Mouse (Mus musculus): ENCODE data around the gene Vamp8. TPM values are rescaled to one million over a fixed set of nuclear protein-coding genes. Genes with fewer than 3 reads are reported as not detected.

Vamp8 gene
- polyA plus RNA-seq, 1 experiment = 25.6 TPM

DNA sequence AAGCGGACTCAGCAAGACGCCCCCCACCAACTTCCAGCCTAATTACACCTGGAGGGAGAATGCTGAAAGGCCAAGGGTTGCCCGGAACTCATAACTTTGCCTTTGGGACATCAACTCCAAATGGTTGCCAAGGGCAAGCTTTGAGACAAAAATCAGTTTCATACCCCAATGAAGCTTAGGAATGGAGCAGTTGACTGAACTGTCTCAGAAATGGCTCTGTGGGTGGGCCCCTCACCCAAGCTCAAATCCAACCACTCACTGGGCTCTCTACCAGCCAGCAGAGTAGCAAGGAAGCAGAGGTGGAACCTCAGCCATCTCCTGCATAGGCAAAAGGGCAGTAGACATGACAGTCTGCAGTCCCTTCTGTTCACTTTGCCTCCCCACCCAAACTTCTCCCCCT is 2.7 kb downstream of the Vamp8 start:
- H3K27ac ChIP-seq (ENCODE audit: insufficient read depth, low read length) = no peak overlapping the region
- no peak for TF ChIP-seq EP300 (IDR thresholded peaks at IDR 0.05; ENCODE audit: insufficient read depth, low read depth, low read length)
- no peak for TF ChIP-seq CTCF (IDR thresholded peaks at IDR 0.05; ENCODE audit: low read depth, low read length)
- no peak for TF ChIP-seq POLR2A (IDR thresholded peaks at IDR 0.05; ENCODE audit: insufficient read depth, low read length)
- H3K9me3 ChIP-seq (replicated peaks; ENCODE audit: control insufficient read depth, insufficient read depth, low read length, poor library complexity, severe bottlenecking) = no peaks in the 10 kb centered on the region
- H3K36me3 ChIP-seq (ENCODE audit: control insufficient read depth, insufficient read depth, low read length, poor library complexity, severe bottlenecking) = no peaks in the 10 kb centered on the region
- H3K4me1 ChIP-seq (ENCODE audit: control insufficient read depth, insufficient read depth, low read length) = no peaks in the 10 kb centered on the region
- no peaks in the 10 kb centered on the region for H3K27me3 ChIP-seq (ENCODE audit: control insufficient read depth, insufficient read depth, low read length, poor library complexity, severe bottlenecking)
- H3K4me3 ChIP-seq (ENCODE audit: low read depth, low read length) = no peak overlapping the region
- H3K9ac ChIP-seq (ENCODE audit: low read depth, poor library complexity, severe bottlenecking) = no peak overlapping the region

DNA sequence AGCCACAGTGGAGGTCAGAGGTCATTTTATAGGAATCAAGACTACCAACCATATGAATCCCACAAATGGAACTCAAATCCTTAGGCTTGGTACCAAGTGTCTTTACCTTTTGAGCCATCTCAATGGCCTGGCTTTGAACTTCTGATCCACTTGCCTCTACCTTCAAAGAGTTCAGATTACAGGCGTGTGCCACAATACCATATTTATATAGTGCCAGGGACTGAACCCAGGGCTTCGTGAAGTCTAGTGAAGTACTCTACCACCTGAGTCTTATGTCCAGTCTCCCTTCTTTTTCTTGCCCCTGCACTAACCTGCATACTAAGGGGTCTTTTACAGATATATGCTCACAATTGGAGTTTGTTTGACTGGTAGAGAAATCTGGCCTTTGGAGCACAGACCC is 3.9 kb downstream of the Vamp8 start:
- Histone ChIP-seq H3K4me3 (ENCODE audit: low read depth, low read length) (no peak overlapping the region), H3K36me3 (ENCODE audit: control insufficient read depth, insufficient read depth, low read length, poor library complexity, severe bottlenecking) (no peaks in the 10 kb centered on the region), H3K4me1 (ENCODE audit: control insufficient read depth, insufficient read depth, low read length) (no peaks in the 10 kb centered on the region), H3K27me3 (ENCODE audit: control insufficient read depth, insufficient read depth, low read length, poor library complexity, severe bottlenecking) (no peaks in the 10 kb centered on the region), H3K27ac (ENCODE audit: insufficient read depth, low read length) (no peak overlapping the region), H3K9me3 (replicated peaks; ENCODE audit: control insufficient read depth, insufficient read depth, low read length, poor library complexity, severe bottlenecking) (no peaks in the 10 kb centered on the region), H3K9ac (ENCODE audit: low read depth, poor library complexity, severe bottlenecking) (no peak overlapping the region)
- TF ChIP-seq CTCF (IDR thresholded peaks at IDR 0.05; ENCODE audit: low read depth, low read length) (no peak), POLR2A (IDR thresholded peaks at IDR 0.05; ENCODE audit: insufficient read depth, low read length) (no peak), EP300 (IDR thresholded peaks at IDR 0.05; ENCODE audit: insufficient read depth, low read depth, low read length) (no peak)

DNA sequence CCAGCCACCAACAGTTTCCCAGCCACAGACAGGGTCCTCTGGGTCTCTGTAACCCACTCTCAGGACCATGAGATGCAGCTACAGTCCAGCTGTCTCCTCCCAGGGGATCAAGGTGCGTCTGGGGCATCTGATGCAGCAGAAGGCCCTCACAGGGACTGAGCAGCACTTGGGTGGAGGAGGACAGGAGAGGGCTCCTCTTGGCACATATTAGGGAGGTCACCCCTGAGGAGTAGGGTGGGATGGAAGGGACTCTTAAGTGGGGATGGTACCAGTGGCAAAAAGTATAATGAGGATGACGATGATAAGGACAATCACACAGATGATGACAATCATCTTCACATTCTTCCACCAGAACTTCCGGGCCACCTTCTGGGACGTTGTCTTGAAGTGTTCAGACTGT is 5.2 kb downstream of the Vamp8 start:
- H3K9ac ChIP-seq (ENCODE audit: low read depth, poor library complexity, severe bottlenecking) = no peak overlapping the region
- no peaks in the 10 kb centered on the region for H3K27me3 ChIP-seq (ENCODE audit: control insufficient read depth, insufficient read depth, low read length, poor library complexity, severe bottlenecking)
- no peak for TF ChIP-seq CTCF (IDR thresholded peaks at IDR 0.05; ENCODE audit: low read depth, low read length)
- TF ChIP-seq POLR2A (IDR thresholded peaks at IDR 0.05; ENCODE audit: insufficient read depth, low read length) = no peak
- no peak for TF ChIP-seq EP300 (IDR thresholded peaks at IDR 0.05; ENCODE audit: insufficient read depth, low read depth, low read length)
- no peaks in the 10 kb centered on the region for H3K36me3 ChIP-seq (ENCODE audit: control insufficient read depth, insufficient read depth, low read length, poor library complexity, severe bottlenecking)
- H3K27ac ChIP-seq (ENCODE audit: insufficient read depth, low read length) = no peak overlapping the region
- no peak overlapping the region for H3K4me3 ChIP-seq (ENCODE audit: low read depth, low read length)
- no peaks in the 10 kb centered on the region for H3K9me3 ChIP-seq (replicated peaks; ENCODE audit: control insufficient read depth, insufficient read depth, low read length, poor library complexity, severe bottlenecking)
- H3K4me1 ChIP-seq (ENCODE audit: control insufficient read depth, insufficient read depth, low read length) = no peaks in the 10 kb centered on the region

DNA sequence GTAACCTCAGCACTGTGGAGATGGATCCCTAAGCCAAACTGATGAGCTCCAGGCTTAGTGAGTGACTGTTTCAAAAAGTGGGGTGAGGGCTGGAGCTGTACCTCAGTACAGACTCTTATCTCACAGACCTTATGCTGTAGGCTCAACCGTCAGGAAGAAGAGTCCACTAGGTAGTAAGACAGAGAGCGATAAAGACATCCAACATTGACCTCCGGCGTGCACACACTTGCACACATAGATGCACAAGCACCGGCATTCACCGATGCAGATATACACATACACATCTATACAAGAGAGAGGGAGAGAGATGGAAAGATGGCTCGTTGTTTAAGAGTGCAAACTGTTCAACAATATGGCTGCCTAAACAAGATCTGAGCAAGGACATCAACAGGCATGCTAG is 6.6 kb downstream of the Vamp8 start:
- H3K36me3 ChIP-seq (ENCODE audit: control insufficient read depth, insufficient read depth, low read length, poor library complexity, severe bottlenecking) = no peaks in the 10 kb centered on the region
- no peaks in the 10 kb centered on the region for H3K9me3 ChIP-seq (replicated peaks; ENCODE audit: control insufficient read depth, insufficient read depth, low read length, poor library complexity, severe bottlenecking)
- H3K27ac ChIP-seq (ENCODE audit: insufficient read depth, low read length) = no peak overlapping the region
- no peaks in the 10 kb centered on the region for H3K27me3 ChIP-seq (ENCODE audit: control insufficient read depth, insufficient read depth, low read length, poor library complexity, severe bottlenecking)
- no peaks in the 10 kb centered on the region for H3K4me1 ChIP-seq (ENCODE audit: control insufficient read depth, insufficient read depth, low read length)
- TF ChIP-seq POLR2A (IDR thresholded peaks at IDR 0.05; ENCODE audit: insufficient read depth, low read length) (no peak), EP300 (IDR thresholded peaks at IDR 0.05; ENCODE audit: insufficient read depth, low read depth, low read length) (no peak), CTCF (IDR thresholded peaks at IDR 0.05; ENCODE audit: low read depth, low read length) (no peak)
- no peak overlapping the region for H3K9ac ChIP-seq (ENCODE audit: low read depth, poor library complexity, severe bottlenecking)
- no peak overlapping the region for H3K4me3 ChIP-seq (ENCODE audit: low read depth, low read length)

DNA sequence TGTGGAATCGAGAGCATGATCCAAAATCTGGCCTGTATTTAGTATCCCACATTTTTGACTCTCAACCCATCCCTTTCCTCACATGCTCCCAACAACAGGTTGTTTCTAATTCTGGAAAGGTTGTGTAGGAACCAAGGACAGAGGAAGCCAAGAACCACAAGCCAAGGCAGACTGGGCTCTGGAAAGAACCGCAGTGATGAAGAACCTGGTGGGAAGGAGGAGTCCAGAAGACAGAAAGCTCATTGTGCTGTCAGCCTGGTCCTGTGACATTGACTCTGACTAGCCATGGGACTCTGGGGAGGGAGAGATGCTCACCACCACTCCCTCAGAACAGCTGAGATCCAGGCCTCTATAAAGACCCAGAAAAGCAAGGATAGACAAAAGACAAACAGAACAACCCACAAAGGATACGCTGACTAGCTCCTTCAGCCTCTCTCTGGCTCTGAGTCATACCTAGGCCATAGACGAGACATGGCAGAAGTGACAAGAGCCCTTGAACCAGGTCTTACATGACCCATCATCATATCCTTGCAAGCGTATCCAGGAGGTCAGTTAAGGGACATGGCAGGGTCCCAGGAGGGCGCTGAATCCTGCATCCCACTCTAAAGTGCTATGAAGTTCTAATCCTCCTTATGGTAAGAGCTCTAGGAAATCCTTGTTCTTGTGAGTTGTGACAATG is 7.2 kb downstream of the Vamp8 start:
- no peak overlapping the region for H3K9ac ChIP-seq (ENCODE audit: low read depth, poor library complexity, severe bottlenecking)
- H3K4me1 ChIP-seq (ENCODE audit: control insufficient read depth, insufficient read depth, low read length) = no peaks in the 10 kb centered on the region
- no peak for TF ChIP-seq CTCF (IDR thresholded peaks at IDR 0.05; ENCODE audit: low read depth, low read length)
- no peak for TF ChIP-seq POLR2A (IDR thresholded peaks at IDR 0.05; ENCODE audit: insufficient read depth, low read length)
- no peak for TF ChIP-seq EP300 (IDR thresholded peaks at IDR 0.05; ENCODE audit: insufficient read depth, low read depth, low read length)
- no peaks in the 10 kb centered on the region for H3K27me3 ChIP-seq (ENCODE audit: control insufficient read depth, insufficient read depth, low read length, poor library complexity, severe bottlenecking)
- no peaks in the 10 kb centered on the region for H3K9me3 ChIP-seq (replicated peaks; ENCODE audit: control insufficient read depth, insufficient read depth, low read length, poor library complexity, severe bottlenecking)
- H3K4me3 ChIP-seq (ENCODE audit: low read depth, low read length) = no peak overlapping the region
- no peak overlapping the region for H3K27ac ChIP-seq (ENCODE audit: insufficient read depth, low read length)
- H3K36me3 ChIP-seq (ENCODE audit: control insufficient read depth, insufficient read depth, low read length, poor library complexity, severe bottlenecking) = no peaks in the 10 kb centered on the region

DNA sequence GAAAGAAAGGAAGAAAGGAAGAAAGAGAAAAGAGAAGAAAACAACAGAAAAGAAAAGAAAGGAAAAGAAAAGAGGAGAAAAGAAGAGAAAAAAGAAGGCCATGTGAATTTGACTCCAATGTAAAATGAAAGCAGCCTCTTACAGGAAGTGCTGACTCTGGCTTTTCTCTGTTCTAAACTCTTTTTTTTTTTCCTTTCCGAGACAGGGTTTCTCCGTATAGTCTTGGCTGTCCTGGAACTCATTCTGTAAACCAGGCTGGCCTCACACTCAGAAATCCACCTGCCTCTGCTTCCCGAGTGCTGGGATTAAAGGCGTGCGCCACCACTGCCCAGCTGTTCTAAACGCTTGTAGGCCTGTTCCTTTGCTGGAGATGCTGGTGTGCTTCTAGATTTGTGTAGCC is 8.0 kb downstream of the Vamp8 start:
- Histone ChIP-seq H3K4me3 (ENCODE audit: low read depth, low read length) (no peak overlapping the region), H3K36me3 (ENCODE audit: control insufficient read depth, insufficient read depth, low read length, poor library complexity, severe bottlenecking) (no peaks in the 10 kb centered on the region), H3K4me1 (ENCODE audit: control insufficient read depth, insufficient read depth, low read length) (no peaks in the 10 kb centered on the region), H3K27ac (ENCODE audit: insufficient read depth, low read length) (no peak overlapping the region), H3K27me3 (ENCODE audit: control insufficient read depth, insufficient read depth, low read length, poor library complexity, severe bottlenecking) (no peaks in the 10 kb centered on the region), H3K9ac (ENCODE audit: low read depth, poor library complexity, severe bottlenecking) (no peak overlapping the region), H3K9me3 (replicated peaks; ENCODE audit: control insufficient read depth, insufficient read depth, low read length, poor library complexity, severe bottlenecking) (no peaks in the 10 kb centered on the region)
- TF ChIP-seq EP300 (IDR thresholded peaks at IDR 0.05; ENCODE audit: insufficient read depth, low read depth, low read length) (no peak), POLR2A (IDR thresholded peaks at IDR 0.05; ENCODE audit: insufficient read depth, low read length) (no peak), CTCF (IDR thresholded peaks at IDR 0.05; ENCODE audit: low read depth, low read length) (no peak)

All from ES-Bruce4 (cell line).